Mouse (Mus musculus) monocyte, adult 5-6 weeks (primary cell): ENCODE results near the gene Fcamr. TPM values are rescaled to one million over a fixed set of nuclear protein-coding genes. Genes with fewer than 3 reads are reported as not detected.

Experiments used
- ATAC-seq: fragments of 153-309, 156-312 bp; replicated peaks from 2 replicates; pipeline ENCODE4 v1.8.0; 2017; ENCODE audit warnings: mild to moderate bottlenecking; ENCODE audit not compliant: low TSS enrichment, insufficient number of reproducible peaks, severe bottlenecking, poor library complexity, low FRiP score
- total RNA-seq: library from RNA; stranded (forward); fragments of 200-1000, 200-491, 200-594 nt; gene quantifications from 3 replicates; pipeline ENCODE4 v1.2.3, GENCODE M21; 2017

Fcamr gene
- total RNA-seq, 1 experiment from 2014 or later: not detected

DNA sequence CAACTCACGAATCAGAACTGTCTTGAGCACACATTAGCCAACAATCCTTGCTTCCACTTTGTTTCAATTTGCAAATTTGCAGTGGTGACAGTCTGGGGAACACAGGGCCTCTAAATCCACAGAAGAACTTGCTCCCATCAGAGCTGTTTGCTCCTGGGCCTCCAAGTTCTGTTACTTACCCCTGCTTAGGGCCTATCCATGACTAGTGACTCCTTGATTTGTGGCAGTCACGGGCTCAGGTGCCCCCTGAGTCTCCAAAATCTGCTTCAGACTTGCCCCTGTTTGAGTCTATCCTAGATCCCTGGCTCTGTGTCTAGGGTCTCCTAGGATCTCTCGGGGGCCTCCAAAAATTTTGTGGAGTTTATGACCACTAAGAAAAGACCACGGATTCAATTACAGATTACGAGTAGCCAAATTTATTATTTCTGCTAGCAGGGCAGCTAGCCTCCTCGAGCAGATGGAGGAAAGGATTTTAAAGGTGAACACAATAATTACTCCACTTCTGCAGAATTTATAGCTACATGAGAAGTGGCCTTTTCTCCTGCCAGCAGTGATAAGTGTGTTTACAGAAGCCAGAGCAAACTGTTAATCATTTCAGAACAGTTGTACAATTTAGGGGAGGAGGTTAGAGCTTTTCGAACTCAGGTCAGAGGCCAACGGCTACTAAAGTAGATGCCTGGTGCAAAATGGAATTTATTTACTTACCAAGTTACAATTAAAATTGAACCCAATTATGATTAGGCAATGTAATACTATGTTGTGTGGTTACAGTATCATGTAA is 40.1 kb downstream of the Fcamr start:
- no peak for ATAC-seq

DNA sequence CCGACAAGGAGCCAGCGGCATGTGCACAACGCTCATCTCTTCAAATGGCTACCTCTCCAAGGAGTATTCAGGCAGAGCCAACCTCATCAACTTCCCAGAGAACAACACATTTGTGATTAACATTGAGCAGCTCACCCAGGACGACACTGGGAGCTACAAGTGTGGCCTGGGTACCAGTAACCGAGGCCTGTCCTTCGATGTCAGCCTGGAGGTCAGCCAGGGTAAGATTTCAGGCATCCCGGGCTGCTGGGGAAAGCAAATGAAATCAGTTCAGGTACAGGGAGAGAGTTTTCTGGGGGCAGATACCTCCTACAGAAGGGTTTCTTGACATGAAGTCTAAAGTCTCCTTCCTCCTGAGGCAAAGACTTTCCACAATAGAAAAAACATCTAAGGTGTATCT is 40.9 kb downstream of the Fcamr start:
- ATAC-seq: no peak

DNA sequence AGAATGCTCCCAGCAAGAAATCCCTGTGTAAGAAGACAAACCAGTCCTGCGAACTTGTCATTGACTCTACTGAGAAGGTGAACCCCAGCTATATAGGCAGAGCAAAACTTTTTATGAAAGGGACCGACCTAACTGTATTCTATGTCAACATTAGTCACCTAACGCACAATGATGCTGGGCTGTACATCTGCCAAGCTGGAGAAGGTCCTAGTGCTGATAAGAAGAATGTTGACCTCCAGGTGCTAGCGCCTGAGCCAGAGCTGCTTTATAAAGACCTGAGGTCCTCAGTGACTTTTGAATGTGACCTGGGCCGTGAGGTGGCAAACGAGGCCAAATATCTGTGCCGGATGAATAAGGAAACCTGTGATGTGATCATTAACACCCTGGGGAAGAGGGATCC is 43.8 kb downstream of the Fcamr start:
- ATAC-seq: no peak

DNA sequence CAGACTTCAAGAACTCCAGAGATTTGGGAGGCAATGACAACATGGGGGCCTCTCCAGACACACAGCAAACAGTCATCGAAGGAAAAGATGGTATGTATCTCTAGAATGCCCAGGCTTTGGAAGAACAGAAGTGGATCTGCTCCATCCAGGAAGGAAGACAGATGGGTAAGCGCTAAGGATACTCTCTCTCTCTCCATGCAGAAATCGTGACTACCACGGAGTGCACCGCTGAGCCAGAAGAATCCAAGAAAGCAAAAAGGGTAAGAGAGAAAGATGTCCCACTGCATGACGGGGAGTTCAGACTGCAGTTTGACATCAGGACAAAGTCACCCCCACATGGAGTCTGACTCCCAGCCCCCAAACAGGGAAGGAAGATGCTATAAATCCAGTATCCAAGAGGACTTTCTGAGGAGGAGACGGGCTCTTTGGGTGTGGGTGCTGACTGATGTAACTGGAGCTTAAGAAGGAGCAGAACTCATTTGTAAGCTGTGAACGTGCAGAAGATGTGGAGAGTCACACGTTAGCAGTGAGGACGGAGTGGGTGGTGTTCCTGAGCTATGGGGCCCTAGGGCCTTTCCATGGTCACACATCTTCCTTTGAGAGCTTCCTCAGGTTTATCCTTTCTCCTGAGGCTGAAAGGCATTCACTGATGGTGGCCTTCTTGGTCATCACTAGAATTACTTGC is 49.0 kb downstream of the Fcamr start:
- no peak for ATAC-seq

DNA sequence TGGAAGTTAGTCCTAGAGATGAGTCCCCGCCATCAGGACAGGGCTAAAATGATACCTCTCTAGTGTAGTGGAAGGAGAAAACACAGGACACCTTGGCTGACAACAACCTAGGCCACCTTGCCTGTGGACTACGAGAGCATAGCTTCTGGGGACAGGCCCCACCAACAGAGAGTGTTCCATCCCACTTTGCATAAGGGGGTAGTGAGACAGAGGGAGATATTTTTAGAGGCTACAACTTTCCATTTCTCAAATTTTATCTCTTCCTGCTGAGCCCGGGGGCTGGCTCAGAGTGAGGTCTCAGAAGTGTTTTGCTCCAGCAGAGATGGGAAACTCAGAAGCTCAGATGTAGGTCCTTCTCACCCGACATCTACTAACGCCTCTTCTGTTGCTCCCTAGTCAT is 49.7 kb downstream of the Fcamr start:
- ATAC-seq: no peak

DNA sequence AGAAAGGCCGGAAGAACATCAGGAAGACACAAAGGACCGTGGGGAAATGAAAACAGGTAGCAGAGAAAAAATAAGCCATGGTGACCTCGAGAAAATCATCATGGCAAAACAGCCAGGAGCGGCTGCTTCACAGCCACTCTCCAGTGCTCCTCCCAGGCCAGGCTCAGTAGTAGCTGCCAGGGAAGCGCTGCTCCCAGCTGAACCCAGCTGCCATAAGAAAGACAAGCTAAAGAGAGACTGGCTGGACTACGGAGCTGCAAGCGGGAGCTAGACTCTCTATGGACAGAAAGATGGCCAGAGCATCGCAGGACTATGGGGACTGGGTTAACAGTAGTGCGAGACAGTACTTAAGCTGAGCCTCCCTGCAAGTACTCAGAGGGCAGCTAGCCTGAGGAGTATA is 54.1 kb downstream of the Fcamr start:
- no peak for ATAC-seq

DNA sequence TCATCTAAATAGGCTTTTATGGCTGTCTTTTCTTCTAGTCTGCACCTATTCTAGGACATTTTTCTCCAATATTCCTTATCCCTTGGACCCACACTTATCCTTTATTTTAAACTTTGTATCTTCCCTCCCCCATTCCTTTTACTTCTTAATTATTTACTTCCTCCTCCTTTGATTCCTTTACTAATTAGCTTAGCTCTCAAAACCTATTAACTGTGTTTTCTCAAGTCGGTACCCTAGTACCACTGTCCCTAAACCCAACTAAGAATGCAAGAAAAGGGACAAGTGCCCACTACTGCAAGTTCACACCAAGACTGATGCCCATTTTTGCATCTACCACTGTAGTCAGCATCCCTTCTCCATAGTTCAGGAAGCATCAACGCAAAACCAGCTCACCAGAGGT is 55.0 kb downstream of the Fcamr start:
- no peak for ATAC-seq

DNA sequence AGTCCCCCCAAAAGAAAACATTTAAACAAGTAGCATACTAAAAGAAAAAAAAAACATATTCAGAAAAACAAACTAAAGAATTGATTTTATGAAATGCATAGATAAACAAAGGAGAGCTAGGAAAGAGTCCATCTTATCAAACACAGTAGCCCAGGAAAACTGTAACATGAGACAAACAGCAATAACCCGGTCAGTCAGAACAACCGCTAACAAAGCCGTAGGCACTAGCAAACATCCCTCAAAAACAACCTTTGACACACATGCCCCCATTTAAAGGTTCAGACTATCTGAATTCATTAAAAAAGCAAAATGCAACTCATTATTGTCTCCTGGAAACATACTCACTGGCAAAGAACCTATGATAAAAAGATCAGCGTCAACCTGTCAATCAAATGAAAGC is 56.8 kb downstream of the Fcamr start:
- ATAC-seq: no peak

DNA sequence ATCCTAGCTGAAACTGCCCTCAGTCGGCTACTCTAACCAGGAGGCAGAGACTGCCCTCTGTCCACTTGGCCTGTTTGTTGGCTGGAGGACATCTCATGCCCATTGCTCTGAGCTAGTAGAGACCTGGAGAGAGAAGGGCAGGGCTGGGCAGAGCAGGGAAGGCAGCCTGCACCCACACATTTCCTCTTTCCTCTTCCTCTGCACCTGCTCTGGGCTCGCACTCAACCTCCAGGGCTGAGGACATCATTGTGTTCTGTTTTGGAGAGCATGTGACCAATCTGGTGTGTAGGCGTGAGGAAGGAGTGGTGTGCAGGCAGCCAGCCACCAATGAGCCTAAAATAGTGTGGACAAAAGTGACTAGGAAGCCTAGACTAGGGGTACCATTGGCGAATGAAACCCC is 63.5 kb downstream of the Fcamr start:
- peak; percentile 82 for ATAC-seq

Other genes with a start within 250 kb of the Fcamr start
- not detected in 3 replicates for gene Zp3r, start 171.3 kb upstream of the Fcamr start, total RNA-seq
- not detected in 3 replicates for gene C4bp, start 139.3 kb upstream of the Fcamr start, total RNA-seq
- gene Gm29427, start 85.1 kb upstream of the Fcamr start, total RNA-seq: not detected in 3 replicates
- gene Yod1, start 83.6 kb upstream of the Fcamr start, total RNA-seq: 7.4 to 9.8 TPM (median 7.8 TPM) in 3 replicates
- gene Pfkfb2, start 71.6 kb upstream of the Fcamr start, total RNA-seq: 10.6 to 18.1 TPM (median 13.7 TPM) in 3 replicates
- gene AA986860, start 68.9 kb upstream of the Fcamr start, total RNA-seq: 0.57 to 0.58 TPM in 2 of 3 replicates, not detected in the other
- gene Pigr, start 25.8 kb downstream of the Fcamr start, total RNA-seq: 0.19 TPM in 1 of 3 replicates, not detected in the others
- 27.7 to 41.4 TPM (median 29.9 TPM) in 3 replicates for gene Fcmr, start 64.8 kb downstream of the Fcamr start, total RNA-seq
- gene Il24, start 86.6 kb downstream of the Fcamr start, total RNA-seq: not detected in 3 replicates
- not detected in 3 replicates for gene Il20, start 110.5 kb downstream of the Fcamr start, total RNA-seq
- 1.1 TPM in 1 of 3 replicates, not detected in the others for gene Il19, start 139.2 kb downstream of the Fcamr start, total RNA-seq
- 0.49 to 1.5 TPM in 2 of 3 replicates, not detected in the other for gene Il10, start 218.9 kb downstream of the Fcamr start, total RNA-seq